In genomic region chr1:158669971-158670592, GRCm38 (mm10) we compare ENCODE assay signal across 8 mouse cellular contexts.
DNase-seq lines count a peak whose midpoint lies in the region; ATAC-seq and TF ChIP-seq lines count a peak whose summit lies in the region.

No protein-coding gene starts in this region.

- no peak overlapping the region for H3K4me2 ChIP-seq in heart, embryonic 11.5 days
- H3K4me2 ChIP-seq in forebrain, postnatal 0 days (ENCODE audit: low read depth), result no peak overlapping the region
- H3K4me2 ChIP-seq in intestine, embryonic 14.5 days (ENCODE audit: low read length), result no peak overlapping the region
- no peak overlapping the region for H3K4me2 ChIP-seq in midbrain, embryonic 13.5 days (replicated peaks)
- H3K4me2 ChIP-seq in stomach, embryonic 16.5 days (ENCODE audit: low read depth, low read length), result no peak overlapping the region

- DNase-seq in heart, adult 18-20 months, result peak; percentile 37 to 70
- DNase-seq in cerebellum, adult 18-20 months, result peak; percentile 45 to 56
- peak; percentile 82 for DNase-seq in forebrain, postnatal 0 days
- DNase-seq in intestine, embryonic 14.5 days (ENCODE audit: low spot score), result peak; percentile 74
- DNase-seq in left cerebral cortex, postnatal 25 days (ENCODE audit: low spot score in 2 of 2), result peak; percentile 60 to 69

- H3K36me3 ChIP-seq in heart, embryonic 11.5 days (ENCODE audit: control insufficient read depth, insufficient read depth, low read length), result no peaks in the 10 kb centered on the region
- peaks cover 47% of the 10 kb centered on the region for H3K36me3 ChIP-seq in forebrain, postnatal 0 days (ENCODE audit: insufficient read depth)
- no peaks in the 10 kb centered on the region for H3K36me3 ChIP-seq in intestine, embryonic 14.5 days (ENCODE audit: control insufficient read depth, insufficient read depth, low read length)
- H3K36me3 ChIP-seq in midbrain, embryonic 13.5 days, result peaks cover 61% of the 10 kb centered on the region
- H3K36me3 ChIP-seq in stomach, embryonic 16.5 days (ENCODE audit: control insufficient read depth, insufficient read depth, low read length), result no peaks in the 10 kb centered on the region

- WGBS in heart, embryonic 11.5 days (ENCODE audit: insufficient replicate concordance), result 42% methylated on average over 3 of the region's 3 CpGs
- 43% methylated on average over 3 of the region's 3 CpGs for WGBS in forebrain, postnatal 0 days
- 41% methylated on average over 3 of the region's 3 CpGs for WGBS in intestine, embryonic 14.5 days
- 52% methylated on average over 3 of the region's 3 CpGs for WGBS in midbrain, embryonic 13.5 days
- WGBS in stomach, embryonic 16.5 days, result 41% methylated on average over 3 of the region's 3 CpGs

- intact Hi-C loops in left cerebral cortex, postnatal 25 days (cut with DNase I), result loop anchor here (1.0 kb wide), 1 partner anchor 465 kb away; no protein-coding TSS in a partner anchor

- H3K27me3 ChIP-seq in heart, embryonic 11.5 days (ENCODE audit: control insufficient read depth, insufficient read depth, low read length), result no peaks in the 10 kb centered on the region
- no peaks in the 10 kb centered on the region for H3K27me3 ChIP-seq in forebrain, postnatal 0 days (ENCODE audit: insufficient read depth, low read length)
- no peaks in the 10 kb centered on the region for H3K27me3 ChIP-seq in intestine, embryonic 14.5 days (replicated peaks; ENCODE audit: control insufficient read depth, insufficient read depth, low read length)
- no peaks in the 10 kb centered on the region for H3K27me3 ChIP-seq in midbrain, embryonic 13.5 days
- no peaks in the 10 kb centered on the region for H3K27me3 ChIP-seq in stomach, embryonic 16.5 days (ENCODE audit: control insufficient read depth, insufficient read depth, low read length)

- H3K4me3 ChIP-seq in heart, embryonic 11.5 days (ENCODE audit: low read depth, low read length), result no peak overlapping the region
- H3K4me3 ChIP-seq in forebrain, postnatal 0 days (ENCODE audit: low read depth, low read length), result no peak overlapping the region
- no peak overlapping the region for H3K4me3 ChIP-seq in intestine, embryonic 14.5 days (ENCODE audit: low read depth, low read length)
- H3K4me3 ChIP-seq in midbrain, embryonic 13.5 days (replicated peaks), result no peak overlapping the region
- H3K4me3 ChIP-seq in stomach, embryonic 16.5 days (replicated peaks; ENCODE audit: low read length), result no peak overlapping the region

- peak; percentile 86 for TF ChIP-seq CTCF in forebrain, postnatal 0 days (IDR thresholded peaks at IDR 0.05; ENCODE audit: low read depth)

- H3K9ac ChIP-seq in heart, embryonic 11.5 days (ENCODE audit: low read depth, low read length), result no peak overlapping the region
- H3K9ac ChIP-seq in forebrain, postnatal 0 days, result no peak overlapping the region
- no peak overlapping the region for H3K9ac ChIP-seq in intestine, embryonic 14.5 days (ENCODE audit: low read length)
- no peak overlapping the region for H3K9ac ChIP-seq in midbrain, embryonic 13.5 days (replicated peaks)
- H3K9ac ChIP-seq in stomach, embryonic 16.5 days (ENCODE audit: low read length), result no peak overlapping the region

- H3K4me1 ChIP-seq in heart, embryonic 11.5 days (ENCODE audit: control insufficient read depth, insufficient read depth, low read length), result no peaks in the 10 kb centered on the region
- no peaks in the 10 kb centered on the region for H3K4me1 ChIP-seq in forebrain, postnatal 0 days (ENCODE audit: insufficient read depth)
- H3K4me1 ChIP-seq in intestine, embryonic 14.5 days (replicated peaks; ENCODE audit: control insufficient read depth, insufficient read depth, low read length), result no peaks in the 10 kb centered on the region
- H3K4me1 ChIP-seq in midbrain, embryonic 13.5 days (replicated peaks), result no peaks in the 10 kb centered on the region
- no peaks in the 10 kb centered on the region for H3K4me1 ChIP-seq in stomach, embryonic 16.5 days (ENCODE audit: control insufficient read depth, insufficient read depth, low read length)

- no peak for ATAC-seq in heart, embryonic 11.5 days (replicated peaks; ENCODE audit: insufficient number of reproducible peaks, low FRiP score, low TSS enrichment)
- peak; percentile 92 for ATAC-seq in forebrain, postnatal 0 days
- no peak for ATAC-seq in intestine, embryonic 14.5 days (replicated peaks; ENCODE audit: low FRiP score, low TSS enrichment, low read depth)
- peak; percentile 79 for ATAC-seq in midbrain, embryonic 13.5 days
- ATAC-seq in stomach, embryonic 16.5 days (ENCODE audit: insufficient read depth, low FRiP score), result peak; percentile 75; the same call in 1 of the 2 replicates

- no peak overlapping the region for H3K27ac ChIP-seq in heart, embryonic 11.5 days (ENCODE audit: low read depth, low read length)
- no peak overlapping the region for H3K27ac ChIP-seq in forebrain, postnatal 0 days (ENCODE audit: low read depth, low read length)
- H3K27ac ChIP-seq in intestine, embryonic 14.5 days (ENCODE audit: low read depth), result no peak overlapping the region
- H3K27ac ChIP-seq in midbrain, embryonic 13.5 days, result no peak overlapping the region
- no peak overlapping the region for H3K27ac ChIP-seq in stomach, embryonic 16.5 days (ENCODE audit: low read length)

- no peaks in the 10 kb centered on the region for H3K9me3 ChIP-seq in heart, embryonic 11.5 days (replicated peaks; ENCODE audit: control insufficient read depth, low read length)
- H3K9me3 ChIP-seq in forebrain, postnatal 0 days (ENCODE audit: low read length), result no peaks in the 10 kb centered on the region
- H3K9me3 ChIP-seq in intestine, embryonic 14.5 days (ENCODE audit: control insufficient read depth, low read length), result no peaks in the 10 kb centered on the region
- no peaks in the 10 kb centered on the region for H3K9me3 ChIP-seq in midbrain, embryonic 13.5 days
- H3K9me3 ChIP-seq in stomach, embryonic 16.5 days (replicated peaks; ENCODE audit: control insufficient read depth, low read length), result no peaks in the 10 kb centered on the region

Comparison
In these comparisons a context has a peak if more than half of its experiments do, and no peak if none do; other contexts are left out.
1. ATAC-seq: peak in forebrain, postnatal 0 days (single experiment), midbrain, embryonic 13.5 days (single experiment) and stomach, embryonic 16.5 days (single experiment); none in heart, embryonic 11.5 days (single experiment) and intestine, embryonic 14.5 days (single experiment).
2. Peak in every context shown above with its lines, with median percentiles within 50 percentile points of each other: DNase-seq.